Mouse (Mus musculus) lung, postnatal 0 days (tissue): ENCODE measurements around the gene Soga1.

Source experiments
- CTCF ChIP-seq: IDR thresholded peaks from 2 replicates; pipeline ENCODE4 v1.5.1; 2016; ENCODE audit warnings: antibody characterized with exemption, mild to moderate bottlenecking
- EP300 ChIP-seq: IDR thresholded peaks from 2 replicates; pipeline ENCODE4 v1.6.1; 2016; ENCODE audit warnings: antibody characterized with exemption, mild to moderate bottlenecking, control low read depth

DNA sequence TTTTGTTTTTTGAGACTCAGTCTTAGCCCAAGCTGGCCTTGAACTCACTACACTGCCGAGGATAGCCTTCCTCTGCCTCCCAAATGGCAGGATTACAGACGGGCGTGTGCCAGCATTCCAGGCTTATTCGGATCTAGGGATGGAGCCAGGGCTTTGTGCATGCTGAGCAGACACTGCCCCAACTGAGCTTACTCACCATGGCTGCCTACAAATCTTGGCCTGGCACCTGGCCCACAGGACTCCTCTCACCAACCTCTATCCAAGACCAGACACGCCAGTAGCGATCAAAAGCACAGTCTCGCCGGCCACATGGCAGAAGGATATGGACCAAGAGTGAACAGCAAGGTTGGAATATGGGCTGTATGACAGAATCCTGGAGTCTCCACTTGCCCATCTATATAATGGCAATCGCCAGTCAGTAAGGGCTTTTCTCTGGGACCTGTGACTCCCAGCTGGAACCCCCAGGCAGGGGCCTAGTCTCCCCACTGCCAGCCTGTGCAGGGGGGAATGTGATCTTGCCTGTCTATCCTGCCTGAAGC, 4.8 kb downstream of the Soga1 start:
- TF ChIP-seq CTCF = no peak
- no peak for TF ChIP-seq EP300
